Mouse (Mus musculus) forebrain, embryonic 11.5 days (tissue): ENCODE data around the gene Hoxa3. TPM values are rescaled to one million over a fixed set of nuclear protein-coding genes. Genes with fewer than 3 reads are reported as not detected.

Experiments
- ATAC-seq: fragments of 200-750 bp; cut with Nextera tagmentation; replicated peaks from 2 replicates; pipeline ENCODE4 v1.8.0; 2017; ENCODE audit warnings: moderate TSS enrichment; ENCODE audit not compliant: low FRiP score
- DNase-seq: peaks from one replicate; pipeline ENCODE4 v3.0.0-alpha.2; 2017; ENCODE audit warnings: low spot score
- H3K27ac ChIP-seq: fragments of 300-500 bp; sonication (generic); 2 replicates; pipeline ENCODE4 v1.5.1; 2014; ENCODE audit warnings: low read depth, low read length
- H3K27me3 ChIP-seq: fragments of 300-500 bp; sonication (generic); 2 replicates; pipeline ENCODE4 v1.6.1; 2014; ENCODE audit warnings: mild to moderate bottlenecking, low read length, mixed read lengths; ENCODE audit not compliant: control insufficient read depth, insufficient read depth
- H3K36me3 ChIP-seq: fragments of 300-500 bp; sonication (generic); 2 replicates; pipeline ENCODE4 v1.6.1; 2014; ENCODE audit warnings: mild to moderate bottlenecking, low read length, moderate library complexity, mixed read lengths; ENCODE audit not compliant: control insufficient read depth, insufficient read depth
- H3K4me1 ChIP-seq: fragments of 300-500 bp; sonication (generic); replicated peaks from 2 replicates; pipeline ENCODE4 v1.6.1; 2014; ENCODE audit warnings: low read length, mixed read lengths; ENCODE audit not compliant: control insufficient read depth, insufficient read depth
- H3K4me2 ChIP-seq: fragments of 300-500 bp; sonication (generic); 2 replicates; pipeline ENCODE4 v1.6.1; 2014; ENCODE audit warnings: low read depth, mild to moderate bottlenecking, low read length, moderate library complexity, mixed read lengths; ENCODE audit not compliant: severe bottlenecking
- H3K4me3 ChIP-seq: fragments of 300-500 bp; sonication (generic); 2 replicates; pipeline ENCODE4 v1.5.1; 2014; ENCODE audit warnings: low read depth, low read length
- H3K9ac ChIP-seq: fragments of 300-500 bp; sonication (generic); 2 replicates; pipeline ENCODE4 v1.6.1; 2014; ENCODE audit warnings: low read length
- H3K9me3 ChIP-seq: fragments of 300-500 bp; sonication (generic); 2 replicates; pipeline ENCODE4 v1.6.1; 2016; ENCODE audit warnings: low read length, mixed read lengths; ENCODE audit not compliant: control insufficient read depth
- WGBS: fragments of 180-500 bp; shearing (Covaris S2); extraction: QIAGEN DNeasy Blood & Tissue Kit; methylation state at CpG from one replicate; pipeline ENCODE4 v1.1.7; 2014; 5-methylcytosine and 5-hydroxymethylcytosine counted together
- polyA plus RNA-seq: library from polyadenylated mRNA; unstranded; fragments of >200 nt; fragmentation: Nextera tagmentation; extraction: Ambion mirVana; gene quantifications from 2 replicates; pipeline ENCODE4 v1.2.1, GENCODE M21; 2014

Hoxa3 gene
- polyA plus RNA-seq, 1 experiment from 2014 or later = not detected

DNA sequence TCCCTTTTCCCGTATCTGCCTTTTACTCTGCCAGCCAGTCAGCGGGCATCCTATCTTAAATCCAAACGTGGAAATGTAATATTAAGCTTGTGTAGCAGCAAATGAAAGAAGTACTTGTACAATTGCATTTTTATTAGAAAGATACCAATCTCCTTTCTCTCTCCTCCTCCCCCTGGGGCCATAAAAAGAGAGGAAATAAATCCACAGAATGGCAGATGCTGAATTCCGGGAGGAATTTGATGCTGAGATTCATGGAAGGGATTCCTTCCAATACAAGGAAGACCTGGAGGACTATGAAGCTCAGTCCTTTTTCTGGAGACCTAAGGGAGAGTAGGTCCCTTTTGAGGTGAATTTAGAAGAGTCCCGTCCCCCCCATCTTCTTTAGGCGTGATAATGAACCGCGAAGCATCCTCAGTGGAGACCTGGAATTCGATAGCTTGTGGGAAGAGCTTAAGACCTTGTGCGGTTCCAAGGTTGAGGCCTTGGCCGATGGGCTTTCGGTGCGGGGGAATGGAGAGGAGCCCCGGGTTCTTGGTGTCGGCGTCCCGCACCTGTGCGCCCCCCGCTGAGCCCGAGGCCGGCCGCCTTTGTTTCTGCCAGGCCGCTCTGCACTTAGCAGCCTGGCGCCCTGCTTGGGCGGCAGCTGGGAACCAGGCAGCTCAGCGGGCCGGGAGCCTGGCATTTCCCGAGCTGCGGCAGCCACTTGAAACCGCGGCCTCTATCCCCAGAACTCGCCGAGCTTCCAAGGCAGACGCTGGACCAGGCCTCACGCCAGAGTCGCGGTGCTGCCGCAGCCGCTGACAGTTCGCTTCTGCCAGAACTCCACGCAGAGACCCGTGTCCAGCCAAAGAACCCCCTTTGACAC, 44.7 kb downstream of the Hoxa3 start:
- no peak overlapping the region for H3K4me3 ChIP-seq
- no peaks in the 10 kb centered on the region for H3K9me3 ChIP-seq
- 0 out of 2 replicates have a peak, but pooled peaks cover 3% of the 10 kb centered on the region for H3K4me1 ChIP-seq
- H3K4me2 ChIP-seq = no peak overlapping the region
- peaks cover 97% of the 10 kb centered on the region for H3K27me3 ChIP-seq
- no peak overlapping the region for H3K27ac ChIP-seq
- no peaks in the 10 kb centered on the region for H3K36me3 ChIP-seq
- no peak overlapping the region for H3K9ac ChIP-seq
- under 1% methylated on average over 42 of the region's 42 CpGs for WGBS
- ATAC-seq (no peak), DNase-seq (peak; percentile 67)

DNA sequence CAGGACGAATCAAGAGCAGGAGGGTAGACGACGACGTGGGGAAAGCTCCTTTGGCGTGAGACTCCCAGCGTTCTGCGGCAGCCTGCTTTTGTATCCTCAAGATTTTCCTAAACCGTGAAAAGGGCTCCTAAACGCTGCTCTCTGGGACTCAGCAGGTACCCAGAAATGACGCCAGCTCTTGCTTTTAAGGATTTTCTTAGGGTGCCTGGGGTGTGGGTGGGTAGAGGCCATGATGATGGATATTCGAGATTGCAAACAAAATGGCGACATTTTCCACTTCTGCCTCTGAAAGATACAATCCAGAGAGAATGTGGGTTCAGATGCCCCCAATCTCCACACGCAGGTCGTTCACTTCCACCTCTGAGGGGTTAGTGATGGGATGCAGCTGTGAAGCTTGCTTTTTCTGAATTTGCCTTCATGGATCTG, 45.4 kb downstream of the Hoxa3 start:
- peaks cover 97% of the 10 kb centered on the region for H3K27me3 ChIP-seq
- peak; percentile 52 for DNase-seq

DNA sequence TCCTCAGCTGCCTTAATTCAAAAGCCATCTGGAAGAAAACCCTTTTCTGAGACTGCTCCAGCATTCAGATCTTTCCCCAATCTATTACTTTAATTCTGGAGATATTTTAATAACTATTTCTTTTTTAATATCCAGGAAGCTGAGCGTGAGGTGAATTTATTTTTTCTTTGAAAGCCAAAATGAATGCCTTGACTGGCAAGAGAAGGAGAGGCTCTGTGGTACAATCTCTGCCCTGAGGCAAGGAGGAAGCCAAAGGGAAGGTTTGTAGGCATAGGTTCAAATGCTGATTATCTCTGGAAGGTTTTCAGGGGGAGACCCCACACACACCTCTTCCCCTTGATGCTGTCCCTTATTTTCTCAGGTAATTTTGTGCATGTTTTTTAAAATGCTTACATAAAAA, 46.0 kb downstream of the Hoxa3 start:
- WGBS = 7% methylated on average over 1 of the region's 1 CpGs
- 0 out of 2 replicates have a peak, but pooled peaks cover 2% of the 10 kb centered on the region for H3K4me1 ChIP-seq
- H3K4me2 ChIP-seq = no peak overlapping the region
- H3K4me3 ChIP-seq = no peak overlapping the region
- peaks cover 95% of the 10 kb centered on the region for H3K27me3 ChIP-seq
- DNase-seq = peak; percentile 41
- no peak overlapping the region for H3K9ac ChIP-seq
- no peak overlapping the region for H3K27ac ChIP-seq
- H3K36me3 ChIP-seq = no peaks in the 10 kb centered on the region
- H3K9me3 ChIP-seq = no peaks in the 10 kb centered on the region
- ATAC-seq = no peak

More for the DNA sequence above, 45.4 kb downstream of the Hoxa3 start:
- Histone ChIP-seq H3K36me3 (no peaks in the 10 kb centered on the region), H3K9ac (no peak overlapping the region), H3K4me3 (no peak overlapping the region), H3K4me2 (no peak overlapping the region), H3K27ac (no peak overlapping the region), H3K4me1 (0 out of 2 replicates have a peak, but pooled peaks cover 5% of the 10 kb centered on the region), H3K9me3 (no peaks in the 10 kb centered on the region)
- ATAC-seq = no peak
- 2% methylated on average over 14 of the region's 14 CpGs for WGBS

DNA sequence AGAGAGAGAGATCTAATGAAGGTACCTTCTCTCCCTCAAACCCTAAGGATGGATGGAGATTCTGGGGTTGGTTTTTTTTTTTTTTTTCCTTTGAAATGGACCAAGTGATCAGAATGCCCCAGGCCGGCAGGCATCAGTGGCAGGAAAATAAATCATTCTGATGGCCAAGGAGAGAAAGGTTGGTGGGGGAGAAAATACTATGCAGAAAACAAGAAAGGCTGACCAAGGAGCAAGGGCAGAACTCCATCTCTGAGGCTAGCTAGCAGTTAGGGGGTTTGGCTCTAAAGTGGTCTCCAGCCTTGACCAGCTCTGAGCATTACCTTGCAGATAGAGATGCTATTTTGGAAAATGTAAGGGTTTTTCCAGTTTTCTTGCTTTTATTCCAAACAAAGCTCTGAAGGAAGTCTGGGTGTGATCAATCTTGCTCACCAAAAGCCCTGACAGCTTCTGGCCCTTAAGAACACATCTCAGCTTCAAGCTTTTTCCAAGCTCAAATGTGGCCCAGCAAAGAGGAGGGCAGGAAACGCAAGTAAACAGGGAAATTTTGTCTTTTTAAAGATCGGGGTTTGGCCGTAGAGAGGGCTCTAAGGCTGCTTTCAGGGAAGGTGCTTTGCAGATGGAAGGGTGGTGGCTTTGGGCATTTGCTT, 46.6 kb downstream of the Hoxa3 start:
- no peaks in the 10 kb centered on the region for H3K9me3 ChIP-seq
- no peak overlapping the region for H3K4me2 ChIP-seq
- H3K9ac ChIP-seq = no peak overlapping the region
- WGBS = 6% methylated on average over 4 of the region's 4 CpGs
- H3K36me3 ChIP-seq = no peaks in the 10 kb centered on the region
- ATAC-seq (no peak), DNase-seq (peak; percentile 50)
- H3K27me3 ChIP-seq = peaks cover 95% of the 10 kb centered on the region
- 0 out of 2 replicates have a peak, but pooled peaks cover 2% of the 10 kb centered on the region for H3K4me1 ChIP-seq
- H3K4me3 ChIP-seq = no peak overlapping the region
- no peak overlapping the region for H3K27ac ChIP-seq

- under 1% methylated on average over 28 of the region's 28 CpGs for WGBS
- no peak for ATAC-seq
- Histone ChIP-seq H3K36me3 (no peaks in the 10 kb centered on the region), H3K4me2 (no peak overlapping the region), H3K9ac (no peak overlapping the region), H3K9me3 (no peaks in the 10 kb centered on the region), H3K4me1 (peaks cover 2% of the 10 kb centered on the region; the same call in 1 of the 2 replicates), H3K27me3 (peaks cover 93% of the 10 kb centered on the region), H3K27ac (no peak overlapping the region), H3K4me3 (no peak overlapping the region)
- peak; percentile 55 for DNase-seq
These were observed 47.4 kb downstream of the Hoxa3 start for GRCm38 (mm10) chr6:52165441-52166370.

- no peak within 1 kb of the TSS for H3K27ac ChIP-seq
- H3K9ac ChIP-seq = no peak within 1 kb of the TSS
- H3K9me3 ChIP-seq = no peaks in the 10 kb centered on the region
- peaks cover 2% of the 10 kb centered on the region; the same call in 1 of the 2 replicates for H3K4me1 ChIP-seq
- ATAC-seq = no peak
- H3K4me3 ChIP-seq = no peak within 1 kb of the TSS
- WGBS = 0% methylated on average over 25 of the region's 25 CpGs
- H3K27me3 ChIP-seq = peaks cover 93% of the 10 kb centered on the region
- DNase-seq = peak; percentile 56
- no peaks in the 10 kb centered on the region for H3K36me3 ChIP-seq
- H3K4me2 ChIP-seq = no peak within 1 kb of the TSS
These were observed 48.3 kb downstream of the Hoxa3 start, which contains the start of gene Hoxa2 for GRCm38 (mm10) chr6:52164626-52165440. Gene Hoxa2 (minus strand): TSS chr6:52164831.

GRCm38 (mm10) chr6:52164051-52164625, 49.0 kb downstream of the Hoxa3 start:
- WGBS = under 1% methylated on average over 39 of the region's 39 CpGs
- Histone ChIP-seq H3K9ac (no peak overlapping the region), H3K27me3 (peaks cover 95% of the 10 kb centered on the region), H3K36me3 (no peaks in the 10 kb centered on the region), H3K27ac (no peak overlapping the region), H3K4me2 (no peak overlapping the region), H3K4me3 (no peak overlapping the region), H3K9me3 (no peaks in the 10 kb centered on the region), H3K4me1 (peaks cover 2% of the 10 kb centered on the region; the same call in 1 of the 2 replicates)
- ATAC-seq (no peak), DNase-seq (peak; percentile 72)
